In the genomic region with DNA sequence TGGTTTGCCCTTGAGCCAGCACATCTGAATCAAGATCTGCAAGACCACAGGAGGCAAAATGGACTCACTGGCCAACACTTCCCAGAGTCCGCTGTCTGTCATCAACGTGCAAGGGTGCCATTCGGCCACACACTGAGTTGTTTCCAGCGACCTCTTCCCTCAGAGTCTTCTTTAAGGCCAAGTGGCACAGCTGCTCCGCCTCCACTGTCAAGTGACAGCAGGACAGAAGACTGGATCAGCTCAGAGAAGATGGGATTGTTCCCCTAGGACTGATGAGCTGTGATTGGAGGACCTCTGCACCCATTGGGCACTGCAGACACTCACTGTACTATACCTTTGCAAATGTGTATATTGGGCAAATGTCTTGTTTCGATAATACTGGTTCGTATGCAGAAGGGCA, we compare ENCODE assay signal across 26 mouse cellular contexts. TPM values are rescaled to one million over a fixed set of nuclear protein-coding genes. Genes with fewer than 3 reads are reported as not detected.
DNase-seq lines count a peak whose midpoint lies in the region; ATAC-seq and TF ChIP-seq lines count a peak whose summit lies in the region.
"Had no signal": no experiment of that assay in that cellular context is flagged by ENCODE, and none has a peak within 500 bp of the region (broad histone marks: within the 10 kb centered on the region; RNA-seq: fewer than 3 reads in every experiment).

No protein-coding gene starts in this region.

- WGBS in lung, embryonic 14.5 days: 70% methylated on average over 7 of the region's 7 CpGs
- 70% methylated on average over 7 of the region's 7 CpGs for WGBS in lung, embryonic 16.5 days

- peak; percentile 23 for DNase-seq in lung, embryonic 14.5 days
- no peak for DNase-seq in lung, postnatal 14 days
- no peak for DNase-seq in lung, adult 18-20 months
- DNase-seq in lung, postnatal 10 days: peak; percentile 27
- DNase-seq in lung, postnatal 36 days: peak; percentile 13
- no peak for DNase-seq in thymus, postnatal 10 days (ENCODE audit: low spot score in 2 of 2)
- DNase-seq: adrenal gland, adult 2 months; adrenal gland, postnatal 10 days; adrenal gland, postnatal 25 days; cerebellum, adult 11 months; cerebellum, adult 18-20 months; cerebellum, adult 8-10 months; cerebellum, adult 9-11 months; cerebellum, postnatal 14 days; cerebellum, postnatal 36 days; embryo, embryonic 11 days had no signal

- no peak for TF ChIP-seq CTCF in lung, embryonic 14.5 days (IDR thresholded peaks at IDR 0.05; ENCODE audit: low read depth)

- H3K9me3 ChIP-seq in lung, embryonic 14.5 days (ENCODE audit: low read depth, low read length): no peaks in the 10 kb centered on the region
- H3K9me3 ChIP-seq in lung, embryonic 16.5 days (ENCODE audit: control insufficient read depth, low read length): no peaks in the 10 kb centered on the region
- H3K9me3 ChIP-seq: embryonic facial prominence, embryonic 13.5 days; embryonic facial prominence, embryonic 15.5 days; forebrain, embryonic 10.5 days had no signal

- no peak overlapping the region for H3K27ac ChIP-seq in lung, embryonic 14.5 days (ENCODE audit: low read depth)
- no peak overlapping the region for H3K27ac ChIP-seq in lung, embryonic 16.5 days (ENCODE audit: low read length)
- H3K27ac ChIP-seq: embryonic facial prominence, embryonic 13.5 days; embryonic facial prominence, embryonic 15.5 days; forebrain, embryonic 10.5 days had no signal

- H3K4me3 ChIP-seq in lung, embryonic 14.5 days (ENCODE audit: low read depth, low read length): no peak overlapping the region
- no peak overlapping the region for H3K4me3 ChIP-seq in lung, embryonic 16.5 days (ENCODE audit: low read length)
- H3K4me3 ChIP-seq: embryonic facial prominence, embryonic 13.5 days; embryonic facial prominence, embryonic 15.5 days; forebrain, embryonic 10.5 days had no signal

- ATAC-seq in lung, embryonic 14.5 days (ENCODE audit: insufficient read depth): 0 out of 2 replicates have a peak, but pooled peaks have one; percentile 26
- peak; percentile 71 for ATAC-seq in lung, embryonic 16.5 days (ENCODE audit: low read depth)
- no peak for ATAC-seq in erythroid progenitor cell, adult 5-6 weeks (replicated peaks; ENCODE audit: low FRiP score, poor library complexity, severe bottlenecking)
- ATAC-seq: forebrain, embryonic 14.5 days; forebrain, embryonic 16.5 days had no signal

- no peak overlapping the region for H3K4me2 ChIP-seq in lung, embryonic 14.5 days
- H3K4me2 ChIP-seq in lung, embryonic 16.5 days (ENCODE audit: low read depth, low read length): no peak overlapping the region
- H3K4me2 ChIP-seq: embryonic facial prominence, embryonic 13.5 days; embryonic facial prominence, embryonic 15.5 days had no signal

- H3K9ac ChIP-seq in lung, embryonic 14.5 days: no peak overlapping the region
- H3K9ac ChIP-seq in lung, embryonic 16.5 days (ENCODE audit: low read length): no peak overlapping the region
- H3K9ac ChIP-seq: embryonic facial prominence, embryonic 13.5 days; embryonic facial prominence, embryonic 15.5 days had no signal

- H3K36me3 ChIP-seq in lung, embryonic 14.5 days (ENCODE audit: insufficient read depth): no peaks in the 10 kb centered on the region
- no peaks in the 10 kb centered on the region for H3K36me3 ChIP-seq in lung, embryonic 16.5 days (ENCODE audit: control insufficient read depth, insufficient read depth, low read length)
- H3K36me3 ChIP-seq: embryonic facial prominence, embryonic 13.5 days; embryonic facial prominence, embryonic 15.5 days; forebrain, embryonic 10.5 days had no signal

- no peaks in the 10 kb centered on the region for H3K27me3 ChIP-seq in lung, embryonic 14.5 days (ENCODE audit: insufficient read depth, low read length)
- no peaks in the 10 kb centered on the region for H3K27me3 ChIP-seq in lung, embryonic 16.5 days (ENCODE audit: control insufficient read depth, insufficient read depth, low read depth, low read length)
- H3K27me3 ChIP-seq: embryonic facial prominence, embryonic 13.5 days; embryonic facial prominence, embryonic 15.5 days had no signal

- no peaks in the 10 kb centered on the region for H3K4me1 ChIP-seq in lung, embryonic 14.5 days (ENCODE audit: insufficient read depth)
- 0 out of 2 replicates have a peak, but pooled peaks cover 2% of the 10 kb centered on the region for H3K4me1 ChIP-seq in lung, embryonic 16.5 days (replicated peaks; ENCODE audit: control insufficient read depth, insufficient read depth, low read length)
- H3K4me1 ChIP-seq: embryonic facial prominence, embryonic 13.5 days; embryonic facial prominence, embryonic 15.5 days had no signal

RNA-seq across cellular contexts. Expression of gene Prima1, which starts 54.9 kb away (rescaled TPM):
- 0.28 TPM in 1 of 2 replicates, not detected in the other for polyA plus RNA-seq in lung, embryonic 14.5 days (2014; fragmentation: Nextera tagmentation; extraction: Ambion mirVana)
- polyA plus RNA-seq in lung, embryonic 16.5 days (2015; fragmentation: Nextera tagmentation; extraction: Ambion mirVana): 0.23 and 0.25 TPM in 2 replicates
- not detected in 2 replicates for total RNA-seq in erythroid progenitor cell, adult 5-6 weeks (2015; ENCODE audit: low replicate concordance)
- total RNA-seq in erythroid progenitor cell, adult 5-6 weeks (2017; ENCODE audit: low replicate concordance): not detected in 2 replicates
- total RNA-seq: common myeloid progenitor, adult 5-6 weeks; MEL had no signal
- polyA plus RNA-seq: C2C12; forebrain, embryonic 10.5 days had no signal

Comparison
In these comparisons a context has a peak if more than half of its experiments do, and no peak if none do; other contexts are left out.
1. DNase-seq: peak in lung, embryonic 14.5 days (single experiment), lung, postnatal 10 days (single experiment) and lung, postnatal 36 days (single experiment); none in lung, postnatal 14 days (single experiment), lung, adult 18-20 months (0 of 2) and thymus, postnatal 10 days (0 of 2).